Mouse (Mus musculus): ENCODE measurements around the gene Slit3. TPM values are rescaled to one million over a fixed set of nuclear protein-coding genes. Genes with fewer than 3 reads are reported as not detected.

Slit3 gene
- polyA plus RNA-seq, 1 experiment from 2014 or later = 20.9 TPM

DNA sequence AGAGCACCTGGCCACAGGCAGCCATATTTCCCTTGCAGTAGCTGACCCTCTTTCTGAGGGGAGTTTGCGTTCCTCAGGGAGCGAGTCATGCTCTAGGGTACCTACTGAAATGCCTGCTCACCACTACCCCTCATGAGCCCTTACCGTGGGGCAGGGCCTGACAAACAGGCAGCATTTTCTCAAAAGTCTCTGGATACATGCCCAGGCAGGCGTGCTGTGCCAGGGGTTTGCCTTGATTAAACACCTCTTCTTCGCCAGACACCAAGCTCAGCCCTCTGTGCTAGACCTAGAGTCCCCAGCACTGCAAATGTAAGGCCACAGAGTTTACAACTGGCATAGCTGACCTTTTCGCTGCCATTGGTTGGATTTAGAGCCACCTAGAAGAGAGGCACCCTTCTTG lies 345.7 kb downstream of the Slit3 start:
- no peaks in the 10 kb centered on the region for H3K9me3 ChIP-seq
- H3K27ac ChIP-seq = no peak overlapping the region
- H3K4me1 ChIP-seq = peaks cover 27% of the 10 kb centered on the region
- WGBS = 91% methylated on average over 6 of the region's 6 CpGs
- no peaks in the 10 kb centered on the region for H3K27me3 ChIP-seq
- H3K36me3 ChIP-seq = no peaks in the 10 kb centered on the region
- H3K4me2 ChIP-seq (replicated peaks) = no peak overlapping the region
- H3K9ac ChIP-seq = no peak overlapping the region
- ATAC-seq (ENCODE audit: low FRiP score, low read depth) = no peak
- H3K4me3 ChIP-seq = no peak overlapping the region

DNA sequence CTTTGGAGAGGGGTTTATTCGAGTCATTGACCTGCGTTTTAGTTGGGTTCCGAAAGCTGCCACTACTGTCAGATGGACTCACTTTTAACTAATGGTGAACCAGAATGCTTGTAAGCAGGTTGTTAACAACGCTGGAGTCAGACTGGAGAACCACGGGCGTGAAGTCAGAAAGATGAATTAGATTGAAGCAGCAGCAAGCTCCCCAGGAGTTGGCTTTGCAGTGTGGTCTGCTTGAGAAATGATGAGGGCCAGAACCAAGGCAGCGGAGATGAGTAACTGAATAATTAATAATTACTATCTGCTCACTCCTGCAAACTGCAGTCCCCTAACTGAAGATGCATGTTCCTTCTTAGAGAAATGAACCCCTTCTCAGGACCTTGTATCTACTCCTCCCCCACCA lies 347.8 kb downstream of the Slit3 start:
- no peaks in the 10 kb centered on the region for H3K27me3 ChIP-seq
- no peak overlapping the region for H3K27ac ChIP-seq
- peaks cover 39% of the 10 kb centered on the region for H3K4me1 ChIP-seq
- no peak overlapping the region for H3K4me3 ChIP-seq
- 70% methylated on average over 7 of the region's 7 CpGs for WGBS
- H3K9ac ChIP-seq = 0 out of 2 replicates have a peak overlapping the region, but pooled peaks have one; percentile 3
- H3K36me3 ChIP-seq = no peaks in the 10 kb centered on the region
- no peak for ATAC-seq (ENCODE audit: low FRiP score, low read depth)
- no peaks in the 10 kb centered on the region for H3K9me3 ChIP-seq
- no peak overlapping the region for H3K4me2 ChIP-seq (replicated peaks)

DNA sequence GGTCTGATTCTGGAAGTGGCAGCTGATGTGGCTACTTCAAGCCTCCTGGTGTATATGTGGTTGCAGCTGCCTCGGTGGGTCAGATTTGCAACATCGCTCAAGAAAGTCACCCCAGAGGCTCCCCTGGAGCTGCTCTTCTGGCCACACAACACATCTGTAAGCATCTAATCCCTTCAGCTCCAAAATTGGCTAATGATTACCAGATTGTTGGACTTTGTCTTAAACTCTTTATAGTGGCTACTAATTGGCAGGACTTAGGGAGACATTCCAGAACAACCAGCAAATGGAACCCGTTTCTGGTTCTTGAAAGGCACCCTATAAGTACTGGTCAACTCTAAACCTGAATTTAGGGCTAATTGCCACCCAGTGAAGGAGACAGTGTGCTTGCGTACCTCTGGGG lies 348.9 kb downstream of the Slit3 start:
- H3K4me3 ChIP-seq = no peak overlapping the region
- no peak for ATAC-seq (ENCODE audit: low FRiP score, low read depth)

GRCm38 (mm10) chr11:35470853-35471252 lies 349.8 kb downstream of the Slit3 start:
- H3K27ac ChIP-seq = no peak overlapping the region
- 65% methylated on average over 5 of the region's 5 CpGs for WGBS
- no peaks in the 10 kb centered on the region for H3K36me3 ChIP-seq
- H3K27me3 ChIP-seq = no peaks in the 10 kb centered on the region
- peaks cover 47% of the 10 kb centered on the region for H3K4me1 ChIP-seq
- no peak overlapping the region for H3K4me3 ChIP-seq
- H3K9ac ChIP-seq = no peak overlapping the region
- H3K4me2 ChIP-seq (replicated peaks) = no peak overlapping the region
- no peaks in the 10 kb centered on the region for H3K9me3 ChIP-seq
- no peak for ATAC-seq (ENCODE audit: low FRiP score, low read depth)

More for the DNA sequence above, 348.9 kb downstream of the Slit3 start:
- Histone ChIP-seq H3K9ac (no peak overlapping the region), H3K27me3 (no peaks in the 10 kb centered on the region), H3K36me3 (no peaks in the 10 kb centered on the region), H3K4me2 (replicated peaks) (0 out of 2 replicates have a peak overlapping the region, but pooled peaks have one; percentile 11), H3K27ac (no peak overlapping the region), H3K9me3 (no peaks in the 10 kb centered on the region), H3K4me1 (peaks cover 39% of the 10 kb centered on the region)
- 31% methylated on average over 4 of the region's 4 CpGs for WGBS

GRCm38 (mm10) chr11:35472842-35473616 lies 352.0 kb downstream of the Slit3 start:
- Histone ChIP-seq H3K27ac (no peak overlapping the region), H3K9ac (no peak overlapping the region), H3K36me3 (no peaks in the 10 kb centered on the region), H3K4me1 (peaks cover 44% of the 10 kb centered on the region), H3K4me3 (no peak overlapping the region), H3K4me2 (replicated peaks) (no peak overlapping the region), H3K9me3 (no peaks in the 10 kb centered on the region), H3K27me3 (no peaks in the 10 kb centered on the region)
- 33% methylated on average over 11 of the region's 11 CpGs for WGBS
- ATAC-seq (ENCODE audit: low FRiP score, low read depth) = peak; percentile 32; the same call in 1 of the 2 replicates

DNA sequence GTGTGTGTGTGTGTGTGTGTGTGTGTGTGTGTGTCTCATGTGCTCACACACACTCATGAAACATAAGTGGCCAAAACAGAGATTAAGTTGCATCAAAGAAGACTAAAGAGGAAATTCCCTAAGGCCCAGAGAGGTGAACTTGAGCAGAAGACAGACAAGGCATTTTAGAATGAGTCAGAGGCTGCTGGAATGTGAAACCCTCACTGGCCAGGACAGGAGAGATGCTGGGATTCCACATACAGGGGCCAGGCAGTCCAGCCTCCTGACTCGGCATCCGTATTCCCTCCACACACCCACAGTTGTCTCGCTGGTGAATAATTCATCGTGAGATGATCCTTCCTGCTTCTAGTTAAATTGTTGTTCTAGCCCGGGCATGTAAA lies 352.6 kb downstream of the Slit3 start:
- H3K4me1 ChIP-seq = peaks cover 40% of the 10 kb centered on the region
- no peak overlapping the region for H3K4me3 ChIP-seq
- 70% methylated on average over 5 of the region's 5 CpGs for WGBS

DNA sequence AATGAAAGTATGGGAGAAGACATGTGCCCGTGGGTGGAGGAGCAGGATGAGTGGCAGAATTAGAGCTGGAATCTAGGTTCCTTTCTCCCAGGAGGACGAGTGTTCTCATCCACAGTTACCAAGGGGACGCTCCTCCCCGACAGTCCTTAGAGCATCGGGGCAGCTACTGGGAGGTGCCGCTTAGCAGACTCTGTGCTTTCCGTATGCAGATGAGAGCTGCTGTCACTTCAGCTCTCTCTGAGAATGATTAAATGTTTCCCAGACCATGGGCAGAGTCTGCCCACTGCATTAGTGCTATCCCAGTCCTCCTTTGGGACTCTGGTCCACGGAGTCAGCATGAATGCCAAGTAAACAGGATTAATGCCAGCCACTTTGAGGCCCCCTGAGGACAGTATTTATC lies 359.1 kb downstream of the Slit3 start:
- WGBS = 59% methylated on average over 8 of the region's 8 CpGs
- no peak overlapping the region for H3K27ac ChIP-seq
- H3K9me3 ChIP-seq = peaks cover 5% of the 10 kb centered on the region; the same call in 1 of the 2 replicates
- no peak for ATAC-seq (ENCODE audit: low FRiP score, low read depth)
- H3K4me3 ChIP-seq = no peak overlapping the region
- no peak overlapping the region for H3K4me2 ChIP-seq (replicated peaks)
- peaks cover 30% of the 10 kb centered on the region for H3K4me1 ChIP-seq
- H3K9ac ChIP-seq = no peak overlapping the region
- H3K27me3 ChIP-seq = no peaks in the 10 kb centered on the region
- H3K36me3 ChIP-seq = no peaks in the 10 kb centered on the region

More for the DNA sequence above, 352.6 kb downstream of the Slit3 start:
- peaks cover 3% of the 10 kb centered on the region; the same call in 1 of the 2 replicates for H3K9me3 ChIP-seq
- H3K27me3 ChIP-seq = no peaks in the 10 kb centered on the region
- no peak for ATAC-seq (ENCODE audit: low FRiP score, low read depth)
- H3K36me3 ChIP-seq = no peaks in the 10 kb centered on the region
- H3K27ac ChIP-seq = no peak overlapping the region
- H3K9ac ChIP-seq = no peak overlapping the region
- H3K4me2 ChIP-seq (replicated peaks) = no peak overlapping the region

DNA sequence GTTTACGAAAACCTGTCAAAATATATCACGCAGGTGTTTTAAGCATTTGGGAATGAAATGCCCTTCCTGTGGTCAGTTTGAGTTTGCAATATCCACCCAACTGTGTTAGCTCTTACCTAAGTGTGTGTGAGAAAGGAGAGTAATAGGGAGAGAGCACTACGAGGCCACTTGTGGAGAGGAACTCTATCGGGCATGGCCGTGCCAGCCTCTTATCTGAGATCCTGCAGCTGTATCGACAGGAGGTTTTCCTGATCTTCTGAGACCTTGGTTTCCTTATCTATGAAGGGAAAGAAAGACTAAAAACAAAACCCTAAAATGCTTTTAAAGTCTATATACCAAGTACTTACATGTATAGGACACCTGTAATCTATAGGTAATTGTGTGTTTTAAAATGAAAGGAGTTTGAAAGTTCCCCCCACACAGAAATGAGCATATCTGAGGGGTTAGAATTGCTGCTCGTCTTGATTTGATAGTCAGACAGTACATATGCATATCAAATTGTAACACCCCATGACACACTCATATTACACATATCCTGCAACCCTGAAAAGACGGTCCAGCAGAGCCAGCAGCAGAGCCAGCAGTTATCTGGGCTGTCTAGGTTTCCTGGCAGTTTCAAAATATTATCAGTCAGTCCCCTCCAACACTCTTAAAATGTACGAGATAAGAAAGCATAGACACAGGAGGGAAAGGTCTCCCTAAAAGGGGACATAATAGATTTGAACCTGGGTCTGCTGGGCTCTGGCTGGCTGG lies 360.8 kb downstream of the Slit3 start:
- no peak overlapping the region for H3K9ac ChIP-seq
- H3K4me1 ChIP-seq = peaks cover 29% of the 10 kb centered on the region
- no peak for ATAC-seq (ENCODE audit: low FRiP score, low read depth)
- 89% methylated on average over 9 of the region's 9 CpGs for WGBS
- H3K4me3 ChIP-seq = no peak overlapping the region
- H3K27me3 ChIP-seq = no peaks in the 10 kb centered on the region
- peaks cover 5% of the 10 kb centered on the region; the same call in 1 of the 2 replicates for H3K9me3 ChIP-seq
- H3K27ac ChIP-seq = no peak overlapping the region
- H3K4me2 ChIP-seq (replicated peaks) = no peak overlapping the region
- no peaks in the 10 kb centered on the region for H3K36me3 ChIP-seq

- 88% methylated on average over 5 of the region's 5 CpGs for WGBS
Observed at GRCm38 (mm10) chr11:35487966-35488365, 366.9 kb downstream of the Slit3 start.

DNA sequence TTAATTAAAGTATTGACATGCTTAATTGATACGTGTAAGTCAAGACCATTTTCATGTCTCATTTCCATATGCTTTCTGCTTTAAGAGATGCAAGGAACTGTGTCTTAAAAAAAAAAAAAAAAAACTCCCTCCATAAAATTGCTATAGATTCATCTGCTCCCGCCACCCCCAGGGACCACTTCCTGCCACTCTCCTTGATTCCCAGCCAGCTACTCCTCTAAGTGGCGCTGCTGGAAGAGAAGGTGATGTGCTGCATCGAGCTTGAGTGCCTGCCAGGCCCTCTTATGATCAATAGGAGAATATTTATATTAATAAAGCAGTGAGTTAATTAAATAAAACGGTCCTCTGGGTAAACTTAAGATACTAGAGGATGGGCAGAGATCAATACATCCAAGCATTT lies 370.7 kb downstream of the Slit3 start:
- Histone ChIP-seq H3K36me3 (no peaks in the 10 kb centered on the region), H3K4me3 (no peak overlapping the region), H3K27ac (no peak overlapping the region), H3K9me3 (no peaks in the 10 kb centered on the region), H3K27me3 (no peaks in the 10 kb centered on the region), H3K4me2 (replicated peaks) (no peak overlapping the region; the same call in 1 of the 2 replicates), H3K4me1 (peaks cover 24% of the 10 kb centered on the region), H3K9ac (no peak overlapping the region)
- WGBS = 31% methylated on average over 5 of the region's 5 CpGs
- peak; percentile 46; the same call in 1 of the 2 replicates for ATAC-seq (ENCODE audit: low FRiP score, low read depth)

More at GRCm38 (mm10) chr11:35487966-35488365, 366.9 kb downstream of the Slit3 start:
- no peak overlapping the region for H3K4me2 ChIP-seq (replicated peaks)
- no peak overlapping the region for H3K9ac ChIP-seq
- H3K4me1 ChIP-seq = peaks cover 42% of the 10 kb centered on the region
- H3K27ac ChIP-seq = no peak overlapping the region
- H3K27me3 ChIP-seq = no peaks in the 10 kb centered on the region
- no peak overlapping the region for H3K4me3 ChIP-seq
- ATAC-seq (ENCODE audit: low FRiP score, low read depth) = no peak
- H3K9me3 ChIP-seq = no peaks in the 10 kb centered on the region
- H3K36me3 ChIP-seq = no peaks in the 10 kb centered on the region

GRCm38 (mm10) chr11:35496874-35497273 lies 375.9 kb downstream of the Slit3 start:
- Histone ChIP-seq H3K4me1 (peaks cover 15% of the 10 kb centered on the region), H3K9me3 (no peaks in the 10 kb centered on the region), H3K36me3 (no peaks in the 10 kb centered on the region), H3K9ac (no peak overlapping the region), H3K4me2 (replicated peaks) (no peak overlapping the region), H3K4me3 (no peak overlapping the region), H3K27ac (no peak overlapping the region), H3K27me3 (no peaks in the 10 kb centered on the region)
- ATAC-seq (ENCODE audit: low FRiP score, low read depth) = no peak
- 87% methylated on average over 10 of the region's 10 CpGs for WGBS

DNA sequence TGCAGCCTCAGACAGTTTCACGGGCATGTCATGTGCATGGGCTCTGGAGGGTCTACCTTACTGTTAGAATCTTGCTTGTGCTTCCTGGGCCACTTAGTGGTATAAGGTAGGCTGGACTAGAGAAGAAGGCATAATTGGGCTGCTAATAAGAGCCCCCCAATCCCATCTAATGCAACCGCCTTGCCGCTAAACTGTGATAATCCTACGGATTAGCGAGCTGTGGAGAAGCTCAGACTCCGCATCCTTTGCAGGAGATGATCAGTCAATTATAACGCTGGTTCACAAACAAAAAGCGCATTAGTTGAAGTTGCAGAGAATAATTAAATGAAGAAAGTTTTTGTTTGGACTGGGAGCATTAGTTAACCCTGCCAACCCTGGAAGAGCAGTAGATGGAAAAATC lies 376.9 kb downstream of the Slit3 start:
- H3K9ac ChIP-seq = no peak overlapping the region
- H3K9me3 ChIP-seq = no peaks in the 10 kb centered on the region
- H3K4me3 ChIP-seq = no peak overlapping the region
- no peak for ATAC-seq (ENCODE audit: low FRiP score, low read depth)
- H3K4me2 ChIP-seq (replicated peaks) = no peak overlapping the region
- WGBS = 81% methylated on average over 8 of the region's 8 CpGs
- H3K27me3 ChIP-seq = no peaks in the 10 kb centered on the region
- peaks cover 14% of the 10 kb centered on the region for H3K4me1 ChIP-seq
- no peak overlapping the region for H3K27ac ChIP-seq
- H3K36me3 ChIP-seq = no peaks in the 10 kb centered on the region

All from limb, embryonic 13.5 days (tissue).